Mouse (Mus musculus) right cerebral cortex, postnatal 14 days (tissue): Measurements from ENCODE around the gene Tekt2.

Experiments used
- DNase-seq: peaks from one replicate; pipeline ENCODE4 v3.0.0; 2022

Tekt2 gene

DNA sequence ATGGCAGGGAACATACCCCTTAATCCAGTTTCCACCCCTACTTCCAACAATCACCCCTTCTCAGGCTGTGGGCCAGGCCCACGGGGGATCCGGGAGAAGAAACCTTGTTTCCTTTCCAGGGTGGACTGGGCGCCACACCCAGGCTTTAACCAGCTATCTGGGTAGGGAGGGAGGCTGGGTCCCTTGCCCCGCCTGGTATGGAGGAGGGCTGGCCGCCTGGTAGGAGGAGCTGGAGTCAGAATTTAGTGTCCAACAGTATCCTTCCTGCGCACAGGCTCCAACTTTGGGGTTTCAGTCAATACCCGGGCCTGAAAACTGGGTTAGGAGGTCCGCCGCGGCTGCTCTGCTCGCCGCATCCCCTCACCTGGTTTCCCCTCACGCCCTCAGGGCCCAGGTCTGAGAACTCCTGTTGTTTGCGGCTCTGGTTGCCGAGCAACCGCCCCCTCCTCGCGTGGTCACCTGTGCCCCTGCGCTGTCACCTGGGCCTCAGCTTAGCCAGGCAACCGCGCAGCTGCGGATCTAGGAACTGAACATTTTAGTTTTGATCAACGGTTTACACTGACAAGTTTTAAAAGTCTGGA lies at the start of gene Tekt2:
Gene Tekt2, minus strand, starts transcription at position 408 of the 581 bp plus-strand sequence.
- DNase-seq: no peak

DNA sequence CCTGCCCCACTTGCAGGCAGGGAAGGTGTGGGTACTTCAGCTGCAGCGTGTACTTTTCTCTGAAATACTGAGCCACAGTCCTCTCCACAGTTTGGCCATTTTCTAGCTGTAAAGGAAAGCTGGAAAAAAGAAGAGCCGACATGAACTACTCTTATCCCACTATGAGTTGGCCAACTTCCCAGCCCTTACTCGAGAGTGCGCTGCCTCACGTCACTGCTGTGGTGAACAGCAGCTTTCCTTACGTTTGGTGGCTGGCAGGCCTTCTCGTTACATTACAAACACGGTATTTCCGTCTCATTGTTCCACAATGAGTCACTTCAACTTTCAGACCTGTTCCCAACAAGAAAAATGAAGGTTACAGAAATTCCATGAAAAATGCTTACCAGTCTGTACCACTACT lies 46.0 kb upstream of the Tekt2 start:
- DNase-seq: peak; percentile 8

DNA sequence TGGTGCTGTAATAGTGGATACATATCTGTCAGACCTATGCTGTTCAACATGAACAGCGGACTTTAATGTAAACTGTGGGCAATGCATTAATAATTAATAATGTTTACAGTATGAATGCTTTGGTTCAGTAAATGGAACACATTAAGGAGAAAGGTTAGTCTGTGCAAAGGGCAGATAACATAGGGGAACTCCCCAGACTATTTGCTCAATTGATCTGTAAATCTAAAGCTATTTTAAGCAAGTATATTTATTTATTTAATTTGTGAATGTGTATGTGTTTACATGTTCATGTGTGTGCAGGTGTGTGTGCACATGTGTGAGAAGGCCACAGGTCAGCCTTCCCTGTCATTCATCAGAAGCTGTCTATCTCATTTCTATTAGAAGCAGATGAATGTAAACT lies 34.6 kb upstream of the Tekt2 start:
- DNase-seq: no peak

- DNase-seq: no peak
Measured at GRCm38 (mm10) chr4:126343451-126343850, 18.0 kb upstream of the Tekt2 start.

GRCm38 (mm10) chr4:126339461-126339860 lies 14.0 kb upstream of the Tekt2 start:
- DNase-seq: no peak

- DNase-seq: no peak
Measured at GRCm38 (mm10) chr4:126332358-126332757, 6.9 kb upstream of the Tekt2 start.

- no peak for DNase-seq
Measured at GRCm38 (mm10) chr4:126331751-126332150, 6.3 kb upstream of the Tekt2 start.

- no peak for DNase-seq
Measured at GRCm38 (mm10) chr4:126330295-126330694, 4.8 kb upstream of the Tekt2 start.

DNA sequence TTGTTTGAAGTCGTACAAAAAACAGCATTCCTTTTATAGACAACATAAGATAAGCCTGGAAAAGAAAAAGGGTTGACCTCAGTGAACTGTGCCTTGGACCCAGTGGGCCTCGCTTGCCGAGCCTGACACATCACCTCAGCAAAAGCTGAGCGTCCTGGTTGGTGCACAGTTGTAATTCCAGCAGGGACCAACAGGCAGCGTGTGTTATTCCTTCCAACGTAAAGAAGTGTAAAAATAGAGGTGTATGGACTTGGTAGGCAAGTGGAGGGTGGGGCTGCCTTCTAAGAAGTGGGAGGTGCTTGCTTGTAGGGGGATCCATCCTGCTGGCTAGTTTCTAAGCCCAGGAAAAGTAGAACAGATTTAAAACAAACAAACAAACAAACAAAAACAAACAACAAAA lies 548 bp upstream of the Tekt2 start:
- no peak for DNase-seq

- DNase-seq: no peak
Measured at GRCm38 (mm10) chr4:126324861-126325260, 627 bp downstream of the Tekt2 start.

DNA sequence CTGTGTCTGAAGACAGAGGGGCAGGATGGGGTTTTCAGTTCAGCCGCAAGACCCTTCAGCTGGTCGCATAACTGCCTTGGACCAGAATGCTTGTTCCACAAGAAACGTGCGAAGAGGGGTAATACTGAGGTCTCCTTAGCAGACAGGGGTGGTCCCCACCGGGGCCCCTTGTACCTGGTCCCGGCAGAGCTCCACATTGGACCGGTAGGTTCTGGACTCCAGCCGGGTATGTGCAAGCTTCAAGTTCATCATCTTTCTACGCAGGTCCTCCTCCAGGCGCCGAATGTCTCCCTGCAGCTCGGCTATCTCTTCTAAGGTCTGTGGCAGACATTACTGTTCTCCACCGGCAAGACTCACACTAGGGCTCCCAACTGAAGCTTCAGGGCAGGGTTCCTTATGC lies 2.8 kb downstream of the Tekt2 start:
- no peak for DNase-seq

DNA sequence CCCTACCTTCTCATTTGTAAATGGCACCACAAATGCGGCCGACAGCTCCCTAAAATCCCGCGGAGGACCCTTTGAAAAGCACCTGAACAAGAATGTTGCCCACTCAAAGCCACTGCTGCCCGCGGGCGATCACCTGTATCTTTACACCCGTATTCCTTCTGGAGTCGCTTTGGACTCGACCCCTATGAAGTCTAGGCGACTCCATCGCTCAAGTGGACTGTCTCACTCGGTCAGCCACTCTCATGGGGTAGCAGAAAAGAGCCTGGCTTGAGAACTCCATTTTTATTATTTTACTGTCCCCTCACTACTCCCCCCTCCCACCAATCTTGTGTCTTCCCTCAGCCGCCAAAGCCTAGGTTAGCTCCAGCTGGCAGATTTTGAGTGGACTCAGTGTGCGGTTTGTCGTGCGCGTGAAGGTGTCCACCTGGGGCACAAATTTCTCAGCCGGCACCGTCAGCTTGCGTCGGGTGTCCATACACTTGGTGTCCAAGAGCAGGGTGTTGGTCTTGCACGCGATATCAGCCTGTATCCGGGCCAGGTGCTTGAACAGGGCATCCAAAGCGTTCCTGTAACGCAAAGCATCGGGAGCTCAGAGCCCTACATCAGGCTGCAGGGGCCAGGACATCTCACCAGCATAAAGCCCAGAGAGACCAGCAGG lies 3.5 kb downstream of the Tekt2 start:
- no peak for DNase-seq

DNA sequence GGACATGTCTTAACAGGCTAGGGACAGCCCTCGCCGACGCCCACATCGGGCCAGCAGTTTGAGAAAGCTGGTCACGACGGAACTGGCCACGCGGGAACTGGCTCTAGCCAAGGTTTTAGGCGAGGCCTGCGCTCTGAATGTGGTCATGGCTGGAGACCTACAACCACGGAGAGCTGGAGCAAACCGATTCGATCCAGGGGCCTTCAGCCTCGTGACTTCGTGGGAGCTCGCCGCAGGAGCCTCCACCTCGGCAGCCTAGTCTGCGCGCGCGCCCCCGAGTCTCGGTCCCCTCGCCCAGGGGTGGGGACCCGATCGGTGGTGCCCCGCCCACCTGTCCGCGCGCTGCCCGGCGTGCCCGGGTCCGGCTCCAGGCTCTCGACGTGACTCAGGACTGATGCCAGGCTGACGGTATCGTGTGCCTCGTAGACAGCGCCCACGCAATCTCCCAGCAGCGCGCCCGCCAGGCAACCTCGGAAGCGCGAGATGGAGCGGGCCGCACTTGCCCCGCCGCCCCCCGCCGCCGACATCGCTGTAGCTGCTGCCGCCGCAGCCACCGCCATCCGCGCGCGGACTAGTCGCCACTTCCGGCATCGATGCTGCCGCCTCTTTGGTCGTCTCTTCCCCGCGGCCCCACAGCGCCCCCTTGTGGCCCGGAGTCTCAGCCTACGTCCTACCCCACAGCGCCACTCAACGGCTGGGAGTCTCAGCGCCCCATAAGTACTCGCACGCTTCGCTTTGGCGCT lies 4.2 kb downstream of the Tekt2 start, which contains the start of gene Adprhl2:
Gene Adprhl2, minus strand, starts transcription at position 593 of the 743 bp plus-strand sequence.
- DNase-seq: peak; percentile 100

DNA sequence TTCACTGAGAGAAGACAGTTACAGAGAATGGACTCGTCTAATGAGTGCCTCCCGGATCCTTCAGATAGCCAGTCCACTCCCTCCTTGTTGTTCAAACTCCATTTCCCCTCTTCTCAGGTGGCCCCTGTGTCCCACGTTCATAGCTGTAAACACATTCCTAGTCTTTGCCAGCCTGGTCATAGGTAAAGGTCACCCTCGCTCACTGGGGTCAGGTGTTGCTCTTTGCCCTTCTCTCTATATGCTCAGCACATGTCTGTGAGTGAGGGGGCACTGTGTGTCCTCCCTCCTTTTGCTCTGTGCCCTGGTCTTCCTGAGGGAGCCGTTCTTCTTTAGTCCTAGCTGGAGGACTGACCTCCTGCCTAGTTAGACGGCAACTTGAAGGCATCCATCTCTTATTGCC lies 5.7 kb downstream of the Tekt2 start:
- no peak for DNase-seq

- no peak for DNase-seq
Measured at GRCm38 (mm10) chr4:126316443-126317040, 8.9 kb downstream of the Tekt2 start.

DNA sequence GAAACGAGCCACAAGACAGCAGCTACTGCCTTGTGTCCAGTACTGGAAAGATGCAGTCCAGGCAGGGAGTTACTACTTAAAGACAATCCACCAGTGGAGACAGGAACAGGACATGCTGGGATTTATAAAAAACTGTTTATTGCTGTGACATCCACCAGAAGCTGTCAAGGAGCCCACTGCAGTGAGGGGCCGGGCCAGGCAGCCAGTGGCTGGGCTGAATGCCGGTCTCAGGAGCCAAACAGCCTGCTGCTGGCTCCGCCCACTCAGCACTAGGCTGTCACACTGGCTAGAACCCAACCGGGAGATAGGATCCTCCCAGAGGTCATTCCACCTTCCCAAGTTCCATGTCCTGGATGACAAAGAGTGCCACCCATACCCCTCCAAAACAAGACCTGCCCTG lies 9.6 kb downstream of the Tekt2 start:
- no peak for DNase-seq

DNA sequence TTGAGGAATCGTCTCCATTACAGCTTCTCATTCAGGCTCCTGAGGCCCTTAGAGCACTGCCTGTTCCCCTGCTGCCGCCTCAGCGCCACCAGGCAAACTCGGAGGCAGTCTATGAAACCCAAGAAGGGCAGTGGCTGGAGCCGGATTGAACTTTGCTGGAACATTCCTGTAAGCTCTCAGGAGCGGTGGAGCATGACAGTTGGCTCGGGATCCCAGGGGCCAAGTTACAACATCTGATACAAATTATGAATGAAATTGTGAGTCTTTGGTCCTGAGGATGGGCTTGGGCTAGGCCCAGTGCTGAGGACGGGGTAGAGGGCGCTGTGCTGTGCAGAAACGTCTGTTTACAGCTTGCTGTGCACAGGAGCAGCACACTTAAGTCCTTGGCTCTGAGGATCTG lies 11.1 kb downstream of the Tekt2 start:
- DNase-seq: no peak

- no peak for DNase-seq
Measured at GRCm38 (mm10) chr4:126313202-126313601, 12.3 kb downstream of the Tekt2 start.

GRCm38 (mm10) chr4:126311566-126312200 lies 13.8 kb downstream of the Tekt2 start:
- no peak for DNase-seq

- DNase-seq: no peak
Measured at GRCm38 (mm10) chr4:126310344-126310743, 15.1 kb downstream of the Tekt2 start.

GRCm38 (mm10) chr4:126309922-126310309 lies 15.6 kb downstream of the Tekt2 start:
- peak; percentile 87 for DNase-seq

- no peak for DNase-seq
Measured at GRCm38 (mm10) chr4:126309211-126309921, 16.1 kb downstream of the Tekt2 start.

DNA sequence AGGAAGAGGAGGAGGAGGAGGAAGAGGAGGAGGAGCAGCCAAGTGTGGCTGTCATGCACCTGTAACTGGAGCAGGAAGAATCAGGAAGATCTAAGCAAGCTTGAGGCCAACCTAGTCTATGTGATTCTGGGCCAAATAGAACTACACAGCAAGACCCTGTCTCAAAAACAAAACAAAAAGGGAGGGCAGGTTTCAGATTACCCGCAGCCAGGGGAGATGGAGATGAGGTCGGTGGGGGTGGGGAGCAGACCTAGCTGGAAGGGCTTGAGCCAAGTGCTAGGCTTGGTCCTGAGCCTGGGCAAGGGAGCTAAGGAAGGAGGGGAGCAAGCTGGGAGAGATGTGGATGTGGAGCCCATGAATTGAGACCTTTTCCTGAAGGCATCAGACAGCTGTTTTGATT lies 18.7 kb downstream of the Tekt2 start:
- no peak for DNase-seq
